Mouse (Mus musculus) regulatory T cell (primary cell): ENCODE results near the gene Gm5800.
"Not testable (repeated sequence)": the region's sequence is repeated elsewhere in the genome, so short reads cannot be mapped to it uniquely, and the experiment has no call there.

Source experiments
- in situ Hi-C: fragments of 300-600 bp; cut with MboI, MseI; formaldehyde crosslinking; loops from one replicate; pipeline ENCODE4 v1.15.1; 2025; ENCODE audit warnings: high pct_unique_total_duplicates

Gene Gm5800

GRCm38 (mm10) chr14:51717083-51717482 is at the start of gene Gm5800:
Gm5800 (minus strand) TSS chr14:51717183.
- in situ Hi-C loops = no loop called here

GRCm38 (mm10) chr14:51755944-51756343 is 39.0 kb upstream of the Gm5800 start:
- in situ Hi-C loops = no loop called here

DNA sequence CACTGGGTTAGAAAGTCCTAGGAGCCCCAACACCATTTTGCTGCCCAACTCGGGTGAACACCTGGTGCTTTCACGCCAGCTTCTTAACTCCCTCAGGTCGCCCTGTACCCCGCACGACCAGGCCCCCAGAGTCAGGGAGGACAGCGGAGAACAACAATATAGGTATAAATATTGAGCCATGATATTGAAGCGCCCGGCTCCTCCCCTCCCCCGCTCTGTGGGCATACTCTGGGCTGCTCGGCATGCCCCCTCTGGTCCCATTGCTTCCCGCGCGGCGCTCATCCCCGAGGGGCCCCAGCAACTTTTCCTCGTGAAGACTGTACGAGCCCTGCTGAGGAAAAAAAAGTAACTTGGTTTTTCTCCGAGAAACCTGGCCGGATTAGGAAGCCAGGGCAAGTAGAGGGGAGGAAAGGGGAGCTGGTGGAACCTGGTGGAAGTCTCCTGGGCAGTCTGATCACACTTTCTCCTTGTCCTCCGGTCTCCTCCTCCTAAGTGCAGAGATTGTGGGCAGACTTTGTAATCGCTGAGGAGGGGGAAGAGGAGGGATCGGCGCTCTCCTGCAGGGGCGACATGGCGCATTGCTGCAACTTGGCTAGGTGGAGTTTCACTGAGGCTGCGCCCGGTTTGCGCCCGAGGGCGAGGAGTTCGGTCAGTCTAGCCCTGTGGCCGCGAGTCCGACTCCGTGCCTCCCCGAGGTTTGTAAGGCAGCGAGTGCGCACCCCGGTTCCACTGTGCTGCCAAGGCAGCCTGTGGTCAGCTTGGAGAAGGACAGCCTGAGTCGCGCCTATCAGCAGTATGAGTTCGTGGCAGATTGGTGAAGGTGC is 23.6 kb upstream of the Gm5800 start:
- in situ Hi-C loops = no loop called here

- in situ Hi-C loops = no loop called here
These were observed 22.4 kb upstream of the Gm5800 start for GRCm38 (mm10) chr14:51739150-51739993.

GRCm38 (mm10) chr14:51738411-51739149 is 21.6 kb upstream of the Gm5800 start:
- in situ Hi-C loops = no loop called here

GRCm38 (mm10) chr14:51737967-51738366 is 21.0 kb upstream of the Gm5800 start:
- in situ Hi-C loops = no loop called here

DNA sequence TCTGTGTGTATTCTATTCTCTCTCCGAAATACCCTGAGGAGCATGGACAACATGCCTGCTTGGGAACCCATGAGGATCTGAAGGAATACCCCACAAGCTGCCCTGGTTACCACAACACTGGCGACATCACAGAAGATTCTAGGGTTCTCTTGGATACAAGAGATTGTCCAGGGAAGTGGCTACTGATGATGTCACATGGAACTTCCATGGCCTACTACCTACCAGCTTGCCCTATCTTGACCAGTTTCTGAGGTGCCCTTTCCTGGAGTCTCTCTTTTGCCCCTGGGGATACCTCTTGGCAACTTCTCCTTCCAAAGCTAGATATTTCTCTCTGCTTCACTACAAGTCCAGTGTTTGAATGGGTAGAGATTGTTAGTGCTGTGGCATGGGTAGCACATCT is 21.6 kb downstream of the Gm5800 start, which contains the start of gene Gm17079:
TSS of gene Gm17079 (minus strand) at position 101 of the 400 bp plus-strand sequence.
- in situ Hi-C loops = not testable (repeated sequence)

DNA sequence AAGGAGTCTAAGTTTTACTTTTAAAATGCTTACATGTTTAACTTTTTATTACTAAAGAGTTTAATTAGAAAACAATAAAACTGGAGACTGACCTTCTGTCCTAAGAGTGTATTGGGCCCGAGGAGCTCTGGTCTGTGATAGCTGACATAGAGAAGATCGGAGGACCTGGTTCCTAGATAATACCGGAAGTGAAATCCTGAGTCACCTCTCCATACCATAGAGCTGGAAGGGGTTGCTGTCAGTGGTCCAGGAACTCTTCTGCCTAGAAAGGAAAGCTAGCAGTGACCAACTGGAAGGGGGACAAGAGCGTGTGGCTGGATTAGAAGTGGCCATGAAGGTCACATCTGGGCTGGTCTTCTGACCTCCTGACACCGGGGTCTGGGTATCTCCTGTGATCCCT is 39.7 kb downstream of the Gm5800 start:
- in situ Hi-C loops = no loop called here
